Mouse (Mus musculus): ENCODE measurements around the gene Man2b1.

Man2b1 gene

GRCm38 (mm10) chr8:85083108-85083813 lies at the start of gene Man2b1:
Gene Man2b1 (plus strand): TSS chr8:85083270.
- DNase-seq (ENCODE audit: low read depth) = peak; percentile 94

GRCm38 (mm10) chr8:85033867-85034266 lies 49.2 kb upstream of the Man2b1 start:
- no peak for DNase-seq (ENCODE audit: low read depth)

GRCm38 (mm10) chr8:85034764-85035163 lies 48.3 kb upstream of the Man2b1 start:
- DNase-seq (ENCODE audit: low read depth) = no peak

GRCm38 (mm10) chr8:85035165-85035727 lies 47.8 kb upstream of the Man2b1 start:
- DNase-seq (ENCODE audit: low read depth) = no peak

GRCm38 (mm10) chr8:85035728-85036310 lies 47.3 kb upstream of the Man2b1 start:
- DNase-seq (ENCODE audit: low read depth) = peak; percentile 68

- no peak for DNase-seq (ENCODE audit: low read depth)
These were observed 46.7 kb upstream of the Man2b1 start for GRCm38 (mm10) chr8:85036381-85036717.

GRCm38 (mm10) chr8:85036718-85037365 lies 46.2 kb upstream of the Man2b1 start, which contains the start of gene Tnpo2:
Gene Tnpo2 (plus strand): TSS chr8:85036915.
- DNase-seq (ENCODE audit: low read depth) = peak; percentile 99

- DNase-seq (ENCODE audit: low read depth) = no peak
These were observed 45.7 kb upstream of the Man2b1 start for GRCm38 (mm10) chr8:85037366-85037680.

GRCm38 (mm10) chr8:85037681-85038531 lies 45.2 kb upstream of the Man2b1 start:
- peak; percentile 56 for DNase-seq (ENCODE audit: low read depth)

- no peak for DNase-seq (ENCODE audit: low read depth)
These were observed 39.5 kb upstream of the Man2b1 start for GRCm38 (mm10) chr8:85043619-85044018.

GRCm38 (mm10) chr8:85057367-85057766 lies 25.7 kb upstream of the Man2b1 start:
- peak; percentile 34 for DNase-seq (ENCODE audit: low read depth)

- DNase-seq (ENCODE audit: low read depth) = peak; percentile 93
These were observed 23.0 kb upstream of the Man2b1 start, which contains the start of gene Fbxw9 for GRCm38 (mm10) chr8:85059879-85060616. Gene Fbxw9 (plus strand): TSS chr8:85060055.

GRCm38 (mm10) chr8:85062603-85063002 lies 20.5 kb upstream of the Man2b1 start:
- DNase-seq (ENCODE audit: low read depth) = no peak

- DNase-seq (ENCODE audit: low read depth) = no peak
These were observed 17.9 kb upstream of the Man2b1 start for GRCm38 (mm10) chr8:85065213-85065612.

GRCm38 (mm10) chr8:85067155-85067554 lies 15.9 kb upstream of the Man2b1 start:
- no peak for DNase-seq (ENCODE audit: low read depth)

GRCm38 (mm10) chr8:85067982-85068381 lies 15.1 kb upstream of the Man2b1 start, which contains the start of gene Gm5741:
Gene Gm5741 (minus strand): TSS chr8:85067982.
- DNase-seq (ENCODE audit: low read depth) = no peak

- peak; percentile 82 for DNase-seq (ENCODE audit: low read depth)
These were observed 12.0 kb upstream of the Man2b1 start for GRCm38 (mm10) chr8:85071041-85071440.

GRCm38 (mm10) chr8:85071514-85072281 lies 11.4 kb upstream of the Man2b1 start, which contains the start of gene Dhps:
Gene Dhps (plus strand): TSS chr8:85071757.
- DNase-seq (ENCODE audit: low read depth) = peak; percentile 93

- peak; percentile 66 for DNase-seq (ENCODE audit: low read depth)
These were observed 10.6 kb upstream of the Man2b1 start for GRCm38 (mm10) chr8:85072364-85072929.

GRCm38 (mm10) chr8:85073041-85073612 lies 9.9 kb upstream of the Man2b1 start:
- DNase-seq (ENCODE audit: low read depth) = no peak
